ENCODE assay signal across 9 mouse cellular contexts in genomic region chr1:189402223-189402943, GRCm38 (mm10). TPM values are rescaled to one million over a fixed set of nuclear protein-coding genes. Genes with fewer than 3 reads are reported as not detected.
DNase-seq lines count a peak whose midpoint lies in the region; ATAC-seq and TF ChIP-seq lines count a peak whose summit lies in the region.
"Had no signal": no experiment of that assay in that cellular context is flagged by ENCODE, and none has a peak within 500 bp of the region (broad histone marks: within the 10 kb centered on the region; RNA-seq: fewer than 3 reads in every experiment).

Gene Kcnk2, minus strand, starts transcription at chr1:189402273.

- no peak within 1 kb of the TSS for H3K9ac ChIP-seq in forebrain, embryonic 11.5 days (ENCODE audit: low read length)
- H3K9ac ChIP-seq in lung, embryonic 14.5 days = peak within 1 kb of the TSS; percentile 34; the same call in 1 of the 2 replicates
- no peak within 1 kb of the TSS for H3K9ac ChIP-seq in intestine, embryonic 15.5 days
- H3K9ac ChIP-seq in neural tube, embryonic 13.5 days = no peak within 1 kb of the TSS

- H3K4me1 ChIP-seq in forebrain, embryonic 10.5 days = peaks cover 29% of the 10 kb centered on the region
- H3K4me1 ChIP-seq in forebrain, embryonic 11.5 days (replicated peaks; ENCODE audit: control insufficient read depth, insufficient read depth, low read length) = no peaks in the 10 kb centered on the region
- H3K4me1 ChIP-seq in lung, embryonic 14.5 days (ENCODE audit: insufficient read depth) = 0 out of 2 replicates have a peak, but pooled peaks cover 10% of the 10 kb centered on the region
- 0 out of 2 replicates have a peak, but pooled peaks cover 10% of the 10 kb centered on the region for H3K4me1 ChIP-seq in intestine, embryonic 15.5 days (replicated peaks)
- H3K4me1 ChIP-seq in neural tube, embryonic 13.5 days (replicated peaks) = no peaks in the 10 kb centered on the region

- ATAC-seq in forebrain, embryonic 11.5 days (replicated peaks; ENCODE audit: low FRiP score) = no peak
- ATAC-seq in lung, embryonic 14.5 days (ENCODE audit: insufficient read depth) = peak; percentile 64; the same call in 1 of the 2 replicates
- ATAC-seq in intestine, embryonic 15.5 days = peak; percentile 71
- ATAC-seq in neural tube, embryonic 13.5 days (ENCODE audit: low read depth) = no peak

- WGBS in forebrain, embryonic 10.5 days = 56% methylated on average over 14 of the region's 14 CpGs
- 56% methylated on average over 14 of the region's 14 CpGs for WGBS in forebrain, embryonic 11.5 days
- 6% methylated on average over 14 of the region's 14 CpGs for WGBS in lung, embryonic 14.5 days
- WGBS in intestine, embryonic 15.5 days = 13% methylated on average over 14 of the region's 14 CpGs
- WGBS in neural tube, embryonic 13.5 days = 62% methylated on average over 14 of the region's 14 CpGs

- peak within 1 kb of the TSS; percentile 46 for H3K27ac ChIP-seq in forebrain, embryonic 10.5 days
- no peak within 1 kb of the TSS for H3K27ac ChIP-seq in forebrain, embryonic 11.5 days (ENCODE audit: low read depth, low read length)
- 0 out of 2 replicates have a peak within 1 kb of the TSS, but pooled peaks have one; percentile 9 for H3K27ac ChIP-seq in lung, embryonic 14.5 days (ENCODE audit: low read depth)
- H3K27ac ChIP-seq in intestine, embryonic 15.5 days = no peak within 1 kb of the TSS
- no peak within 1 kb of the TSS for H3K27ac ChIP-seq in neural tube, embryonic 13.5 days (replicated peaks)

- no peaks in the 10 kb centered on the region for H3K36me3 ChIP-seq in forebrain, embryonic 10.5 days (replicated peaks)
- no peaks in the 10 kb centered on the region for H3K36me3 ChIP-seq in forebrain, embryonic 11.5 days (ENCODE audit: control insufficient read depth, insufficient read depth, low read length)
- H3K36me3 ChIP-seq in lung, embryonic 14.5 days (ENCODE audit: insufficient read depth) = no peaks in the 10 kb centered on the region
- no peaks in the 10 kb centered on the region for H3K36me3 ChIP-seq in intestine, embryonic 15.5 days
- H3K36me3 ChIP-seq in neural tube, embryonic 13.5 days = no peaks in the 10 kb centered on the region

- no peak within 1 kb of the TSS for H3K4me2 ChIP-seq in forebrain, embryonic 11.5 days (ENCODE audit: low read depth, low read length, severe bottlenecking)
- H3K4me2 ChIP-seq in lung, embryonic 14.5 days = peak within 1 kb of the TSS; percentile 53
- peak within 1 kb of the TSS; percentile 37 for H3K4me2 ChIP-seq in intestine, embryonic 15.5 days (replicated peaks)
- H3K4me2 ChIP-seq in neural tube, embryonic 13.5 days = 0 out of 2 replicates have a peak within 1 kb of the TSS, but pooled peaks have one; percentile 8

- no peak for TF ChIP-seq CTCF in lung, embryonic 14.5 days (IDR thresholded peaks at IDR 0.05; ENCODE audit: low read depth)

- H3K27me3 ChIP-seq in forebrain, embryonic 10.5 days (ENCODE audit: poor library complexity, severe bottlenecking) = no peaks in the 10 kb centered on the region
- H3K27me3 ChIP-seq in forebrain, embryonic 11.5 days (ENCODE audit: control insufficient read depth, insufficient read depth, low read length) = no peaks in the 10 kb centered on the region
- H3K27me3 ChIP-seq in lung, embryonic 14.5 days (ENCODE audit: insufficient read depth, low read length) = no peaks in the 10 kb centered on the region
- no peaks in the 10 kb centered on the region for H3K27me3 ChIP-seq in intestine, embryonic 15.5 days (replicated peaks)
- no peaks in the 10 kb centered on the region for H3K27me3 ChIP-seq in neural tube, embryonic 13.5 days

- H3K4me3 ChIP-seq in forebrain, embryonic 10.5 days = no peak within 1 kb of the TSS
- H3K4me3 ChIP-seq in forebrain, embryonic 11.5 days (ENCODE audit: low read depth, low read length) = no peak within 1 kb of the TSS
- H3K4me3 ChIP-seq in lung, embryonic 14.5 days (ENCODE audit: low read depth, low read length) = peak within 1 kb of the TSS; percentile 8; the same call in 1 of the 2 replicates
- H3K4me3 ChIP-seq in intestine, embryonic 15.5 days (replicated peaks) = 0 out of 2 replicates have a peak within 1 kb of the TSS, but pooled peaks have one; percentile 0
- no peak within 1 kb of the TSS for H3K4me3 ChIP-seq in neural tube, embryonic 13.5 days

- no peaks in the 10 kb centered on the region for H3K9me3 ChIP-seq in forebrain, embryonic 10.5 days
- H3K9me3 ChIP-seq in forebrain, embryonic 11.5 days (ENCODE audit: control insufficient read depth, low read length) = no peaks in the 10 kb centered on the region
- H3K9me3 ChIP-seq in lung, embryonic 14.5 days (ENCODE audit: low read depth, low read length) = no peaks in the 10 kb centered on the region
- no peaks in the 10 kb centered on the region for H3K9me3 ChIP-seq in intestine, embryonic 15.5 days
- H3K9me3 ChIP-seq in neural tube, embryonic 13.5 days = no peaks in the 10 kb centered on the region

- DNase-seq in forebrain, embryonic 10.5 days (ENCODE audit: extremely low spot score, low spot score) = no peak
- no peak for DNase-seq in forebrain, embryonic 11.5 days (ENCODE audit: low spot score)
- peak; percentile 60 for DNase-seq in lung, embryonic 14.5 days
- no peak for DNase-seq in lung, postnatal 25 days (ENCODE audit: low spot score)
- no peak for DNase-seq in thymus, postnatal 14 days
- no peak for DNase-seq in natural killer cell, adult 2 months (ENCODE audit: low spot score in 2 of 2)
- DNase-seq: right cerebral cortex, postnatal 25 days had no signal

RNA-seq across cellular contexts. Expression of gene Kcnk2, which starts in this region (rescaled TPM):
- polyA plus RNA-seq in forebrain, embryonic 10.5 days (2016; fragmentation: Nextera tagmentation; extraction: Ambion mirVana) = 3.1 and 3.7 TPM in 2 replicates
- 5.8 and 6.5 TPM in 2 replicates for polyA plus RNA-seq in forebrain, embryonic 11.5 days (2014; fragmentation: Nextera tagmentation; extraction: Ambion mirVana)
- polyA plus RNA-seq in lung, embryonic 14.5 days (2014; fragmentation: Nextera tagmentation; extraction: Ambion mirVana) = 8.3 and 8.9 TPM in 2 replicates
- 2.7 and 3.3 TPM in 2 replicates for polyA plus RNA-seq in intestine, embryonic 15.5 days (2015; fragmentation: Nextera tagmentation; extraction: Ambion mirVana)
- 14.7 and 15.0 TPM in 2 replicates for polyA plus RNA-seq in neural tube, embryonic 13.5 days (2015; fragmentation: Nextera tagmentation; extraction: Ambion mirVana)

Comparison
In these comparisons a context has a peak if more than half of its experiments do, and no peak if none do; other contexts are left out.
1. H3K27ac ChIP-seq: peak in forebrain, embryonic 10.5 days (single experiment) and lung, embryonic 14.5 days (single experiment); none in forebrain, embryonic 11.5 days (single experiment), intestine, embryonic 15.5 days (single experiment) and neural tube, embryonic 13.5 days (single experiment).
2. H3K4me3 ChIP-seq: peak in lung, embryonic 14.5 days (single experiment) and intestine, embryonic 15.5 days (single experiment); none in forebrain, embryonic 10.5 days (single experiment), forebrain, embryonic 11.5 days (single experiment) and neural tube, embryonic 13.5 days (single experiment).
3. ATAC-seq: peak in lung, embryonic 14.5 days (single experiment) and intestine, embryonic 15.5 days (single experiment); none in forebrain, embryonic 11.5 days (single experiment) and neural tube, embryonic 13.5 days (single experiment).